ENCODE assay signal across 1 mouse cellular context in genomic region chr2:3418883-3419431, GRCm38 (mm10).
A peak's percentile ranks its signal among the peaks of the same experiment; 100 is the strongest.
TF ChIP-seq lines count a peak whose summit lies in the region.

No protein-coding gene starts in this region.

TF ChIP-seq in myocyte, 11 proteins besides CTCF, POLR2A, EP300 and RAD21 (continued from another document):
- TF ChIP-seq CEBPB (IDR thresholded peaks at IDR 0.05; ENCODE audit: insufficient read depth, poor library complexity, severe bottlenecking) (no peak), MYOG (IDR thresholded peaks at IDR 0.05; ENCODE audit: control insufficient read depth in 1 of 3, insufficient read depth in 1 of 3, insufficient read length in 2 of 3, low read depth in 2 of 3) (peak in 2 of 3 experiments; percentile 27 to 70), MYOD1 (IDR thresholded peaks at IDR 0.05; ENCODE audit: control insufficient read depth in 1 of 3, insufficient read length in 2 of 3, low read depth in 2 of 3) (peak in 2 of 3 experiments; percentile 32 to 67), SRF (IDR thresholded peaks at IDR 0.05; ENCODE audit: control insufficient read depth, insufficient read length, low read depth) (no peak), POLR2AphosphoS2 (IDR thresholded peaks at IDR 0.05; ENCODE audit: insufficient read length, low read depth) (peak; percentile 35), E2F4 (IDR thresholded peaks at IDR 0.05; ENCODE audit: insufficient read depth) (no peak)
